Mouse (Mus musculus): ENCODE measurements around the gene Fermt3. TPM values are rescaled to one million over a fixed set of nuclear protein-coding genes. Genes with fewer than 3 reads are reported as not detected.
"Not testable (repeated sequence)": the region's sequence is repeated elsewhere in the genome, so short reads cannot be mapped to it uniquely, and the experiment has no call there.

Fermt3 gene
- polyA plus RNA-seq, 1 experiment from 2014 or later = 0.22 TPM

DNA sequence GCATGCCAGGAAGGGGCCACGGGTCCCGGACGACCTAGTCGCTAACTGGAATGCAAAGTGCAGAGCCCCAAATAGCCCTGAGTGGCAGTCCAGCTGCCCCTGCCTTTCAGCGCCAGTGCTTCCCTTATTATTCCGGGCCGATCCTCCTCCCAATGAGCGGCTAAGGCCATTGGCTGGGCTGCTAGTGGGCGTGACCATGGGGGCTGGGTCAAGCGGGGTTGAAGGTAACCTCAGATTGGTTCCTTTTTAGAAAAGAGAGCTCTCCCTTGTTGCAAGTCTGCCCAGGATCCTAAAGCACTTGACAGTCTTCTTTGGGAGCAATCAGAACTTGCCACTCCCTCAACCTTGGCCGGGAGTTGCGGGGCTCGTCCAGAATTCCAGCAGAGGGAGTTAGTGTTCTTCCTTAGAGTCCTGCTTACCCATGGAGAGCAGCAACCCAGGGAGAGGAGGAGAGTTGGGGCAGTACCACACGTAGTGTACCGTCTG lies 38.5 kb upstream of the Fermt3 start:
- peak; percentile 60 for DNase-seq (ENCODE audit: low read depth, low spot score)
- peak; percentile 79 for ATAC-seq
- H3K27me3 ChIP-seq = no peaks in the 10 kb centered on the region
- TF ChIP-seq CTCF (IDR thresholded peaks at IDR 0.05) = no peak
- POLR2A ChIA-PET = interaction anchor here (0.6 to 2.1 kb wide), 5 partner anchors 9 to 1234 kb away, joined by 3 to 7 read pairs (median 3); no protein-coding TSS in a partner anchor
- CTCF ChIA-PET = interaction anchor here (0.9 to 1.4 kb wide), 9 partner anchors 10 to 251 kb away, joined by 3 to 4 read pairs (median 4); no protein-coding TSS in a partner anchor
- in situ Hi-C loops (cut with MboI; ENCODE audit: low pct_unique_long_range_greater_than_20kb) = loop anchor here (5.0 kb wide), 1 partner anchor 360 kb away; the partner anchor contains the start of gene 2700081O15Rik

DNA sequence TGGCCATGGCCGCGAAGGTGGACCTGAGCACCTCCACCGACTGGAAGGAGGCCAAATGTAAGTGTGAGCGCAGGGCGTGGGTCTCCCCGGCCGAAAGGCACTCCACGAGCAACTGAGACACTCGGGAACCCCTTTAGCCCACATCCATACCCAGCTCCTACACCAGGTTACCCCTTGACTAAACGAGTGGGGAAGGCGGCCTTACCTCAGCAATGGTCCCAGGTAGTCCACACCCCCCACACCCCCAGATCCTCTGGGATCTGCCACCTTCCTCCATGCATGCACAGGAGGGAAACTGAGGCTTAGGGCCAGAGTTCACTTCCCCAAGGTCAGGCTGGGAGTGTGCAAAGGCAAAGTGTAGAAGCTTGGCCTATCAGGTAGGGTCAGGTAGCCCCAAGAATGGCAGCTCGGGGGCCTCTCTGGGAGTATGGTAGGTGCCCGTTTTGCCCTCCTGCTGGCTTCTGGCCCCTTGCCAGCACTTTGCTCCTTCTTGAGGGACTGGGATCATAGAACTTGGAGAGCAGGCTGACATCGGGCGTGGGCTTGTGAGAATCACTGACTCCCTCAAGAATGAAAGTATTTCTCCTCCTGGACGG lies 38.0 kb upstream of the Fermt3 start:
- DNase-seq (ENCODE audit: low read depth, low spot score) = no peak
- no peak for TF ChIP-seq CTCF (IDR thresholded peaks at IDR 0.05)
- no peaks in the 10 kb centered on the region for H3K27me3 ChIP-seq
- in situ Hi-C loops (cut with MboI; ENCODE audit: low pct_unique_long_range_greater_than_20kb) = loop anchor here (5.0 kb wide), 1 partner anchor 360 kb away; the partner anchor contains the start of gene 2700081O15Rik
- peak; percentile 3 for ATAC-seq
- POLR2A ChIA-PET = interaction anchor here (0.6 to 2.1 kb wide), 5 partner anchors 18 to 1233 kb away, joined by 3 to 7 read pairs (median 3); partner anchors contain the start of gene Cox8a
- CTCF ChIA-PET = interaction anchor here (1.0 to 1.4 kb wide), 5 partner anchors 15 to 252 kb away, joined by 3 to 4 read pairs (median 3); partner anchors contain the start of gene Stip1

DNA sequence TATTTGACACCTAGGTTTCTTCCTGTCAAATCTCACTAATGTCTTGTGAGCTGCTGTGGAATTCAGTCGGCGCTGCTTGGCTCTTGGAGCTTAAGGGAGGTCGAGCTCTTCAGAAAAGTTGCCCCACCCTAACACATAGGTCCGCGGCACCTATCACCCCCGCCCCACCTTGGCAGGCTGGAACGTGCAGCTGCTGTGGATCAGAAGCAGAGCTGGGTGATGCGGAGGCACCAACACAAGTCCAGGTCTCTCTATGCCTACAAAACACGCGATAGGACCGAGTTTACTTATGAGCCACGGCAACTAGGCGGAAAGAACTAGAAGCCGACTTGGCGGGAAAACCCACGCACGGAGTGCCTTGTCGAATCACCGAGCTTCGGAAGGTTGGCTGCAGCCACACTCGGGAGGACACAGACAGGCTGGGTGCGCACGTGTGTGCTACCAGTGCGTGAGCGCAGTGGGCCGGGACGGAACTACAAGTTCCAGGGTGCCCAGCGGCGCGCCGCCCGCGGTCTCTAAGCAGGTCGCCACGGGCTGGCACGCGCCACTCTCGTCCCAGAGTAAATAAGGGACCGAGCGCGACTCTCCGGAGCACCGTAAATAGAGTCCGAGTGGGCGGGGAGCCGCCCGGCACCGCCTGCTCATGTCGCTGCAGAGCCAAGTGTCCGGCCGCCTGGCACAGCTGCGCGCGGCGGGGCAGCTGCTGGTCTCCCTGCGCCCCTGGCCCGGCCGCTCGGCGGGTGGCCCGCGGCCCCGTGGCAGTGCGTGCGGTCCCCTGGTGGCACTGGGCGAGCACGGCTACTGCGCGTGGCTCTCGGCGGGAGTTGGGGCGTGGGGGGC lies 37.2 kb upstream of the Fermt3 start, which contains the start of gene Macrod1:
Gene Macrod1 (plus strand): TSS at position 563 of the 840 bp plus-strand sequence.
- ChIA-PET POLR2A (interaction anchor here (0.7 to 2.1 kb wide), 4 partner anchors 17 to 1232 kb away, joined by 3 to 7 read pairs (median 3); partner anchors contain the start of gene Cox8a), CTCF (interaction anchor here (1.1 to 2.8 kb wide), 4 partner anchors 12 to 135 kb away, joined by 3 to 11 read pairs (median 6); partner anchors contain the start of gene Stip1)
- in situ Hi-C loops (cut with MboI; ENCODE audit: low pct_unique_long_range_greater_than_20kb) = loop anchor here (5.0 kb wide), 1 partner anchor 361 kb away; the partner anchor contains the start of gene 2700081O15Rik
- no peaks in the 10 kb centered on the region for H3K27me3 ChIP-seq
- DNase-seq (ENCODE audit: low read depth, low spot score) (no peak), ATAC-seq (peak; percentile 12)
- TF ChIP-seq CTCF (IDR thresholded peaks at IDR 0.05) = no peak

DNA sequence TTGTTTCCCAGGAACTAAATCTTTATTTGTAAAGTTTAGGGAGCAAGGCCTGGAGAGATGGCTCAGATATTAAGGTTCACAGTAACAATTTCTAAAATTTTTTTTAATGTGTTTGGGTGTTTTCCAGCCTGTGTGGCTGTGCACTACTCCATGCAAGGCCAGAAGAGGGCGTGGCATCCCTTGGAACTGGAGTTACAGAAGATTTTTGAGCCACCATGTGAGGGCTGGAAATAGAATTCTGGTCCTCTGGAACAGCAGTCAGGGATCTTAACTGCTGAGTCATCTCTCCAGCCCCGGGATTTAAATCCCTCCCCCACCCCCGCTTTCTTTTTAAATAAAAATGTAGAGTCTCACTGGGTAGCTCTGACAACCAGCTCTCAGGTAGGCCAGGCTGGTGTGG lies 35.9 kb upstream of the Fermt3 start:
- DNase-seq (ENCODE audit: low read depth, low spot score) (peak; percentile 80), ATAC-seq (peak; percentile 36)
- no peaks in the 10 kb centered on the region for H3K27me3 ChIP-seq
- ChIA-PET CTCF (interaction anchor here (1.2 to 2.8 kb wide), 5 partner anchors 10 to 136 kb away, joined by 3 to 11 read pairs (median 5); no protein-coding TSS in a partner anchor), POLR2A (interaction anchor here (1.1 to 1.7 kb wide), 3 partner anchors 10 to 32 kb away, joined by 3 to 6 read pairs (median 3); no protein-coding TSS in a partner anchor)
- no peak for TF ChIP-seq CTCF (IDR thresholded peaks at IDR 0.05)
- in situ Hi-C loops (cut with MboI; ENCODE audit: low pct_unique_long_range_greater_than_20kb) = loop anchor here (5.0 kb wide), 1 partner anchor 362 kb away; the partner anchor contains the start of gene 2700081O15Rik

DNA sequence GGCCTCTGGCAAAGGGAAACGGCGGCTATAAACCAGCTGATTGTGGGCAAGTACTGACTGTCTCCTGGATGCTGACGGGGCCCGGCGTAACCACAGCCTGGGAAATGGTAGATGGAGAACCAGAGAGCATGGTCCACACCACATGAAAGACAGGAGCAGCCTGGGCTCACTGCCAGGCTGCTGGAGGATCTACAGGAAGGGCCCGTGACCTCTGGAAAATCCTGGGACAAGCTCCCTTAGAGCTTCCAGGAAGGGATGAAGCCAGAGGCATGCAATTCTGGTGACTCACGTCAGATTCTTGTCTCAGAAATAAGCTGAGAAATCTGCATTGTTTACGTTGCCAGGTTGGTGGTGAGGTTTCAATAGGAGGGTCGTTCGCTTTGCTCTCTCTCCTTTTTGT lies 35.5 kb upstream of the Fermt3 start:
- peak; percentile 34 for ATAC-seq
- DNase-seq (ENCODE audit: low read depth, low spot score) = peak; percentile 84
- in situ Hi-C loops (cut with MboI; ENCODE audit: low pct_unique_long_range_greater_than_20kb) = loop anchor here (5.0 kb wide), 1 partner anchor 363 kb away; the partner anchor contains the start of gene 2700081O15Rik
- TF ChIP-seq CTCF (IDR thresholded peaks at IDR 0.05) = no peak
- ChIA-PET POLR2A (interaction anchor here (1.1 to 1.7 kb wide), 3 partner anchors 10 to 31 kb away, joined by 3 to 6 read pairs (median 3); no protein-coding TSS in a partner anchor), CTCF (interaction anchor here (1.3 to 2.8 kb wide), 4 partner anchors 10 to 75 kb away, joined by 3 to 11 read pairs (median 7); no protein-coding TSS in a partner anchor)
- no peaks in the 10 kb centered on the region for H3K27me3 ChIP-seq

DNA sequence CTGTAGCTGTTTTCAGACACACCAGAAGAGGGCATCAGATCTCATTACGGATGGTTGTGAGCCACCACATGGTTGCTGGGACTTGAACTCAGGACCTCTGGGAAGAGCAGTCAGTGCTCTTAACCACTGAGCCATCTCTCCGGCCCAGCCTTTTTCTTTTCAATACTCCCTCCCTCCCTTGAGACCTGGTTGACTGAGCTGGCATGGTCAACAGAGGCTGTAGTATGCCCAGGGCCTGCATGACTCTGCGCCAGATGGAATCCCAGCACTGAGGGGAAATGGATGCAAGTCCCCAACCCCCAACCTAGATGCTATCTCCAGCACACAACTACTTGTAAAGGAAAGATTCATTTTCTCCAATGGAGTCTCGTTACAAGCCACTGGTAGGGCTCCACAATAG lies 34.1 kb upstream of the Fermt3 start:
- POLR2A ChIA-PET; DNase-seq (ENCODE audit: low read depth, low spot score); CTCF ChIA-PET; in situ Hi-C loops (cut with MboI; ENCODE audit: low pct_unique_long_range_greater_than_20kb); H3K27me3 ChIP-seq; ATAC-seq: not testable (repeated sequence)

DNA sequence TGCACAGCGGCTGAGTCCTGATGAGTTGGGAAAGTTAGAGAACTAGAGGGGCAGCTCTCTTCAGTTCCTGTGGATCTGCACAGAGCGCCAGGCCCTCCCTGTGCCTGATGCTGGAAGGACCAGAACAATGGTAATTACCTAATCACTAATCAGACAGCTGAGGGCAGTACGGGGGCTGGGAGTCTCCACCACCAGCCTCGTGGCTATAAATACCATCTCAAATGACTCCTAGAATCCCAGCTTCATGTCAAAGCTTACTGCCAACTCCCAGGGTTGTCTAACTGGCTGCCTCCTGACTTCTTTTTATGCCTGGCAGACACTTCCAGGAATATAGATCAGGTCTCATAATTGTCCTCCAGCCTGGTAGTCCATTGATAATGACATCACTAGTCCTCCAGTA lies 25.4 kb upstream of the Fermt3 start:
- CTCF ChIA-PET = interaction anchor here (0.8 to 2.1 kb wide), 4 partner anchors 8 to 24 kb away, joined by 3 to 9 read pairs (median 5); partner anchors contain the start of gene Macrod1

DNA sequence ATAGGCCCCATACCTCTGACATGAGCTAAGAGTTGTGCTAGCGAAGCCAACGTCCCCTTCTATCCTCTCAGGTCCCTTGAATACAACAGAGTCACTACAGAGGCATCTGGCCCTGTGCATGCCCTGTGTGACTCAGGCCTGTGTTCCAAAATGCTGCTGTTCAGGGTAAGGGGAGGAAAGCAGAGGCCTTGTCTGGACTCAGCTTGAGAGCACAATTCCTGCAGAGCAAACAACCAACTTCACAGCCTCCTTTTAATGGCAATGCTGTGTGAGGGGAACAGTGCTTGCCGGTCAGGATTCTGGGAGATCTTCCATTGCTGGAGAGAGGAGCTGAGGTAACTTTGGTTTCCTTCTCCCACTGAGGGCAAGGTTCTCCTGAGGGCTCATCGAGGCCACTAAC lies 25.0 kb upstream of the Fermt3 start:
- no peak for DNase-seq (ENCODE audit: low read depth, low spot score)
- in situ Hi-C loops (cut with MboI; ENCODE audit: low pct_unique_long_range_greater_than_20kb) = no loop called here
- no peaks in the 10 kb centered on the region for H3K27me3 ChIP-seq
- ChIA-PET CTCF (interaction anchor here (0.8 to 2.1 kb wide), 5 partner anchors 8 to 104 kb away, joined by 3 to 9 read pairs (median 4); partner anchors contain the start of gene Macrod1), POLR2A (no interaction called here)
- no peak for TF ChIP-seq CTCF (IDR thresholded peaks at IDR 0.05)
- no peak for ATAC-seq

More for the DNA sequence above, 25.4 kb upstream of the Fermt3 start:
- ATAC-seq (no peak), DNase-seq (ENCODE audit: low read depth, low spot score) (no peak)
- in situ Hi-C loops (cut with MboI; ENCODE audit: low pct_unique_long_range_greater_than_20kb) = no loop called here
- no peak for TF ChIP-seq CTCF (IDR thresholded peaks at IDR 0.05)
- POLR2A ChIA-PET = interaction anchor here (0.8 kb wide), 1 partner anchor 11 kb away, joined by 3 read pairs; no protein-coding TSS in a partner anchor
- H3K27me3 ChIP-seq = no peaks in the 10 kb centered on the region

DNA sequence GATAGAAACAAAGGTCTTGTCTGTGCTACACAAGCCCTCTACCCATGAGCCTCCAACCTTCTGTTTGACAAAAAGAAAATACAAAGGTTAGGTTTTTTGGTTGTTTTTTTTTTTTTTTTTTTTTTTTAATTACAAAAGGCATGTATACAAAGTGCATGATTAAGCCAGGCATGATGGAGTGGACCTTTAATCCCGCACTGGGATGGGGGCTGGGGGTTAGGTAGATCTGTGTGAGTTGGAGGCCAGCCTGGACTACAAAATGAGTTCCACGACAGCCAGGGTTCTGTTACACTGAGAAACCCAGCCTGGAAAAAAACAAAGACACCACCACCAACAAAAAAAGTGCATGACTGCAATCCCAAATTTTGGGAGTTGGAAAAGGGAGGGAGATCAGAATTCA lies 21.9 kb upstream of the Fermt3 start:
- no peak for ATAC-seq
- TF ChIP-seq CTCF (IDR thresholded peaks at IDR 0.05) = no peak
- DNase-seq (ENCODE audit: low read depth, low spot score) = no peak
- in situ Hi-C loops (cut with MboI; ENCODE audit: low pct_unique_long_range_greater_than_20kb) = no loop called here
- CTCF ChIA-PET = interaction anchor here (1.3 to 1.7 kb wide), 2 partner anchors 9 to 159 kb away, joined by 3 to 8 read pairs; no protein-coding TSS in a partner anchor
- POLR2A ChIA-PET = interaction anchor here (1.0 to 2.3 kb wide), 4 partner anchors 11 to 99 kb away, joined by 3 to 7 read pairs (median 4); partner anchors contain the start of genes Bad and Gpr137
- no peaks in the 10 kb centered on the region for H3K27me3 ChIP-seq
